Mouse (Mus musculus): ENCODE measurements around the gene Cacna1a. TPM values are rescaled to one million over a fixed set of nuclear protein-coding genes. Genes with fewer than 3 reads are reported as not detected.

Gene Cacna1a
- polyA plus RNA-seq, 1 experiment from 2014 or later: 10.9 TPM

DNA sequence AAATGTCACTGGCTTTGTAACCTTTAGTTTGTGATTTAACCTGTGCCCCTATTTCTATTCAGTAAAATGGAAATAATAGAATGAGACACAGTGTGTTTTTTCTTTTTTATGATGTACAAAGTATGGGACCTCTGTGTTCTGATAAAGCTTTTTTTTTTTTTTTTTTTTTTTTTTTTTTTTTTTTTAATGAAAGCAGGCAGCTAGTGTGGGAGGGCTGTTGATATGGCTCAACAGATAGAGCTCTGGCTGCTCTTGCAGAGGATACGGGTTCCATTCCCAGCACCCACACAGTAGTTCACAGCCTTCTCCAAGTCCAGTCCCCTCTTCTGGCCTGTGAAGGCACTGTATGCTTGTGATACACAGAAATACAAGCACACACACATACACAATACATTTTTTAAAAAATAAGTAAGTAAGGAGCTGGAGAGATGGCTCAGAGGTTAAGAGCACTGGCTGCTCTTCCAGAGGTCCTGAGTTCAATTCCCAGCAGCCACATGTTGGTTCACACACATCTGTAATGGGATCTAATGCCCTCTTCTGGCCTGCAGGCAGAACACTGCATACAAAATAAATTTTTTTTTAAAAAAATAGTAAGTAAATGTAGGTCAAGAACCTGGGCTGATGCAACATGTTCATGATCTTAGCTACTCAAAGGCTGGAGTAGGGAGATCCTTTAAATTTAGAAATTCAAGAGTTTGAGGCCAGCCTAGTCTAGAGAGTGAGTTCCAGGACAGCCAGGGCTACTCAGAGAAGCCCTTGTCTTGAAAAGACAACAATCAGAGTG, 253.5 kb downstream of the Cacna1a start:
- WGBS: 76% methylated on average over 1 of the region's 1 CpGs
- Histone ChIP-seq H3K36me3 (no peaks in the 10 kb centered on the region), H3K4me3 (no peak overlapping the region), H3K9ac (no peak overlapping the region), H3K9me3 (no peaks in the 10 kb centered on the region), H3K4me2 (no peak overlapping the region), H3K27ac (no peak overlapping the region), H3K27me3 (no peaks in the 10 kb centered on the region), H3K4me1 (peaks cover 10% of the 10 kb centered on the region)
- no peak for ATAC-seq (ENCODE audit: insufficient number of reproducible peaks, insufficient read depth, low FRiP score, low TSS enrichment, low read depth)

DNA sequence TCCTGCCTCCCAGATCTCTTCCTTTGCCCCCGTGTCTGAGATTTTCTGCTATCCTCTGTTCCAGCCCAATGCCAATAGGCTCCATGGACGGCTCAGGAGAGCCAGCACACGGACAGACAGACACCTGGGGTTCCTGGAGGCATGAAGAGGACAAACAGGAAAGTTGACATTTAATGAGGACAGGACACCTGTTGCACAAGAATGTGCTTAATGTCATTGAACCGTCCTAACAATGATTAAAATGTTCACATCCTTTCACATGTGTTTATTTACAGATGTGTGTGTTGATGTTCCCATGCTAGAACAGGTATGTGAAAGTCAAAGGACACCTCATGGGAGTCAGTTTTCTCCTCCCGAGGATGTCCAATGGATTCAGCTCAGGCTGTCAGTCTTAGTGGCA, 254.8 kb downstream of the Cacna1a start:
- Histone ChIP-seq H3K9me3 (no peaks in the 10 kb centered on the region), H3K36me3 (no peaks in the 10 kb centered on the region), H3K4me1 (peaks cover 16% of the 10 kb centered on the region), H3K27ac (no peak overlapping the region), H3K4me3 (no peak overlapping the region), H3K4me2 (no peak overlapping the region), H3K9ac (no peak overlapping the region), H3K27me3 (no peaks in the 10 kb centered on the region)
- 76% methylated on average over 5 of the region's 5 CpGs for WGBS
- no peak for ATAC-seq (ENCODE audit: insufficient number of reproducible peaks, insufficient read depth, low FRiP score, low TSS enrichment, low read depth)

DNA sequence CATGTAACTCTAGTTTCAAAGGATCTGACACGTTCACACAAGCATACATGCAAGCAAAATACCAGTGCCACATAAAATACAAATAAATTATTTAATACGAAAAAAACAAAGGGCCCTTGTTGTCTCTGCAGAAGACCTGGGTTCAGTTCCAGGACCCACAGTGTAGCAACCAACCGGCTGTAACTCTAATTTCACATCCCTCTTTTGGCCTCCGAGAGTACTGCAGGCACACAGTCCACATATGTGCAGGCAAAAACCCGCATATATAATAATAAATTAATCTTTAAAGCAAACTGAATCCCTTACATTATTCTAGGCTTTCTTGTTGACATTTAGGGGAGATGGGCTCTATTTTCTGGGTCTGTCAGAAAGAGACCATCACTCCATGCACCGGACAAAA, 258.6 kb downstream of the Cacna1a start:
- Histone ChIP-seq H3K4me1 (peaks cover 9% of the 10 kb centered on the region), H3K27ac (peak overlapping the region; percentile 62; the same call in 1 of the 2 replicates), H3K9ac (no peak overlapping the region), H3K4me3 (no peak overlapping the region; the same call in 1 of the 2 replicates), H3K9me3 (no peaks in the 10 kb centered on the region), H3K4me2 (peak overlapping the region; percentile 54; the same call in 1 of the 2 replicates), H3K36me3 (no peaks in the 10 kb centered on the region), H3K27me3 (no peaks in the 10 kb centered on the region)
- 48% methylated on average over 6 of the region's 6 CpGs for WGBS
- ATAC-seq (ENCODE audit: insufficient number of reproducible peaks, insufficient read depth, low FRiP score, low TSS enrichment, low read depth): no peak

DNA sequence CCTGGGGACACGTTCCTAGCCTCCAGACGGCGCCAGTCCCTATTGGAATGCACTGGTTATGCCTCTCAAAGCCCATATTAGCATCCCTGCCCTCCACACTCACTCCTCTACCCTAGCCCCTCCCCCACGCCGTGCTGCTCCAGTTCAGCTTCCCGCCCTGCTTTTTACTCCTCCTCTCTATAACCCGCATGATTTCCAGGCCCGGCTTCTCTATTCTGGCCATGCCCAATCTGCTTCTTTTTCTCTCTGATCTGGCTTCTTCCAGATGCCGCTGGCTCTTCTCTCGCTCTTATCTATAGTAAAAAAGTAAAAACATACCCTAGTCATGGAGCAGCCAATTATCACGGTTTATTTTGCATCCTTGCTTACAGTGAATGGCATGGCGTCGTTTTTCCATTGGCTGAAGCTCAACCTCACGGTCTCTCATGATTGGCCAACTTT, 259.2 kb downstream of the Cacna1a start:
- 0 out of 2 replicates have a peak, but pooled peaks have one; percentile 53 for ATAC-seq (ENCODE audit: insufficient number of reproducible peaks, insufficient read depth, low FRiP score, low TSS enrichment, low read depth)
- WGBS: 1% methylated on average over 14 of the region's 14 CpGs
- H3K9me3 ChIP-seq: no peaks in the 10 kb centered on the region
- H3K4me1 ChIP-seq: peaks cover 9% of the 10 kb centered on the region
- peak overlapping the region; percentile 54 for H3K4me2 ChIP-seq
- peak overlapping the region; percentile 26 for H3K4me3 ChIP-seq
- no peaks in the 10 kb centered on the region for H3K36me3 ChIP-seq
- H3K27me3 ChIP-seq: no peaks in the 10 kb centered on the region
- H3K9ac ChIP-seq: peak overlapping the region; percentile 51
- peak overlapping the region; percentile 62; the same call in 1 of the 2 replicates for H3K27ac ChIP-seq

DNA sequence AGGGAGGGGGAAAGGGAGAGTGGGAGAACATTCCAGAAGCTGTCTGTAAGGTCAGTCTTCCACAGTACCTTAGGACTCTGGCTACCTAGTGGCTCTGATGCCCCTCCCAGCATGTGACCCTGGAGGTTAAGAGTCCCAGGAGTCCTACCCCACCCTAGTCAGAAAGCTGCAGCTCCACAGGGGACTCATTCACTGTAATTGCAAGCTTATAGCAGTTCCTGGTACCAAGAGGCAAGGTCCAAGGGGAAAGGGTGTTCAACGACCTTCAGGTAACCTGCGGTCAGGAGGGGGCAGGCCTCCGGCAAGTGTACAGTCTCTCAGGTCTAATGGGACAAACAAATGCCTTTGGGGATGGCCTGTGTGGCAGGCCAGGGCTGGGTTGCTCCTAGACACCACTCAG, 262.0 kb downstream of the Cacna1a start:
- H3K27me3 ChIP-seq: no peaks in the 10 kb centered on the region
- H3K9me3 ChIP-seq: no peaks in the 10 kb centered on the region
- H3K9ac ChIP-seq: no peak overlapping the region
- peaks cover 18% of the 10 kb centered on the region for H3K4me1 ChIP-seq
- ATAC-seq (ENCODE audit: insufficient number of reproducible peaks, insufficient read depth, low FRiP score, low TSS enrichment, low read depth): no peak
- H3K4me3 ChIP-seq: no peak overlapping the region
- peak overlapping the region; percentile 48; the same call in 1 of the 2 replicates for H3K27ac ChIP-seq
- H3K4me2 ChIP-seq: no peak overlapping the region
- no peaks in the 10 kb centered on the region for H3K36me3 ChIP-seq
- WGBS: 47% methylated on average over 3 of the region's 3 CpGs

DNA sequence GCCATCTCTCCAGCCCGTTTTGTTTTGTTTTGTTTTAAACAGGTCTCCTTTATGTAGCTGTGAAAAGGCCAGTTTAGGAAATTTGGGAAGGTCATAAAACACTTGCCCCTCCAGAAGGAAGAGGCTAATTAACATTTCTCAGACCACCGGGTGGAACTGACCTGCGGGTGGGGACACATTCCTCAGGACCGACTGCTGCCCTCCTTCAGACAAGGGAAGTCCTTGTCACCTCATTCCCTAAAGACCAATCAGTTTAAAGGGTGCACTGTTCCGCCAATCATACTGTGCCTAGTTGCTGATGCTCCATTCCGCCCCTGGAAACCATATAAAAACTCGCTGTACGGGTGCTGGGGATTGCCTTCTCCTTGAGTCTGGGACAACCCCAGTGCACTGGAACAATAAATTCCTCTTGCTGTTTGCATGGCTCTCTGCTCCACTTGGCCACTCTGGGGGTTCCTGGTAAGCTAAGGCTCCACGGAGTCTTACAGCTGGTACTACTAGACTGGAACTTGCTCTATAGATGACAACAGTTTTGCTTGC, 264.9 kb downstream of the Cacna1a start:
- Histone ChIP-seq H3K27ac (peak overlapping the region; percentile 56; the same call in 1 of the 2 replicates), H3K27me3 (no peaks in the 10 kb centered on the region), H3K4me1 (peaks cover 38% of the 10 kb centered on the region), H3K4me2 (no peak overlapping the region), H3K36me3 (no peaks in the 10 kb centered on the region), H3K9ac (no peak overlapping the region), H3K9me3 (no peaks in the 10 kb centered on the region), H3K4me3 (no peak overlapping the region)
- no peak for ATAC-seq (ENCODE audit: insufficient number of reproducible peaks, insufficient read depth, low FRiP score, low TSS enrichment, low read depth)
- WGBS: 51% methylated on average over 9 of the region's 9 CpGs

DNA sequence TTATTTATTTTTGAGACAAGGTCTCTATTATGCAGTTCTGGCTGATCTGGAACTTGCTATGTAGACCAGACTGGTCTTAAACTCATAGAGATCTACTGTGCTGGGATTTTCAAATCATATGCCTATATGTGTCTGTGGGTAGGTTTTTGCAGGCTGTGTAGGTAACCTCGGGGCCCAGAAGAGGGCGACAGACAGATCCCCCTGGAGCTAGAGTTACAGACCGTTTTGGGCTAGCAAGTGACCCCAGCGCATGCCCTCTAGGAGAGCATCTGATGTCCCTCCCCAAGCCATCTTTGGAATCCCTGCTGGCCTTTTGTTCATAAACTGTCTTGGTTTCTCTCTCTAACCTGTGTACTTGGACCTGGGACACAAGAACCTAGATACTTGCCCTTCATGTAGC, 266.4 kb downstream of the Cacna1a start:
- 0 out of 2 replicates have a peak overlapping the region, but pooled peaks have one; percentile 85 for H3K4me2 ChIP-seq
- ATAC-seq (ENCODE audit: insufficient number of reproducible peaks, insufficient read depth, low FRiP score, low TSS enrichment, low read depth): no peak
- H3K27me3 ChIP-seq: no peaks in the 10 kb centered on the region
- no peaks in the 10 kb centered on the region for H3K9me3 ChIP-seq
- no peak overlapping the region for H3K9ac ChIP-seq
- peak overlapping the region; percentile 99 for H3K27ac ChIP-seq
- WGBS: 36% methylated on average over 4 of the region's 4 CpGs
- no peaks in the 10 kb centered on the region for H3K36me3 ChIP-seq
- no peak overlapping the region for H3K4me3 ChIP-seq
- peaks cover 46% of the 10 kb centered on the region for H3K4me1 ChIP-seq

DNA sequence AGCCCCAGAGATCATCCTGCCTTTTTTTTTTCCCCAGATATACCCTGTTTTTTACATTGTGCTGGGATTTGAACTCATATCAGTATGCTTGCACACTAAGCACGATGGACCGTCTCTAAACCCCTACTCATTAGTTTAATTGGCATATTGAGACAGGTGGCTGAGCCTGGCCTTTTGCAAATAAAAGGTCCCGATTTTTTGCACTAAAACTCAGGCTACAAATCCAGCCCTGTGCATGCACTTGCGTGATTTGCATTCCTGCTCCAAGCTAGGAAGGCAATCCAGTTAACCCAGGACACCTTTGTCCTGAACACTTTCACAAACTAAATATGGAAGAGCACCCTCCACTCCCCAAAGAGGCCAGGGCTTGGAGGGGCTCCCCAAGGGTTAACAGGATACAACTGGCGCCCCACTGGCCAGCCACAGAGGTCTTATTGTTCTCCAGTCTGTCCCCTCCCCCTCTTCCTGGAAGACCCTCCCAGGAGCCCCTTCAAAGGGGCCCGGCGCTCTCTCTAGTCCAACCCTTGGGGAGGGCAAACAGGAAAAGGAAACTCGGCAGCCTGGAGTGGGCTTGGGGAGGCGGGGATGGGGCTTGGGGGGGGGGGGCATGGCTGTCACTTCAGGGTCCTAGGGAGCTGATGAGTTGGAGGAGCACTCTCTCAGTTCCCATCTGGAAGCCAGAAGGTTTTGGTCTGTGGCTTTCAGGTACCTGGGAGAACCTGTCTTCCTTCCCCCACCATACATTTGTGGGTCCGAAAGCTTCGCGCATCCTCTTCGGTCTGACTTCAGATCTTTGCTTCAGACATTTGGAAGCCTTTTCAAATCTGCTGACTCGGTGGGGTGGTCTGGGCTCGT, 267.3 kb downstream of the Cacna1a start:
- Histone ChIP-seq H3K9ac (peak overlapping the region; percentile 75), H3K4me3 (peak overlapping the region; percentile 44), H3K4me2 (peak overlapping the region; percentile 85), H3K9me3 (no peaks in the 10 kb centered on the region), H3K27ac (peak overlapping the region; percentile 99), H3K36me3 (no peaks in the 10 kb centered on the region), H3K27me3 (no peaks in the 10 kb centered on the region), H3K4me1 (peaks cover 55% of the 10 kb centered on the region)
- peak; percentile 72 for ATAC-seq (ENCODE audit: insufficient number of reproducible peaks, insufficient read depth, low FRiP score, low TSS enrichment, low read depth)
- WGBS: under 1% methylated on average over 15 of the region's 15 CpGs

DNA sequence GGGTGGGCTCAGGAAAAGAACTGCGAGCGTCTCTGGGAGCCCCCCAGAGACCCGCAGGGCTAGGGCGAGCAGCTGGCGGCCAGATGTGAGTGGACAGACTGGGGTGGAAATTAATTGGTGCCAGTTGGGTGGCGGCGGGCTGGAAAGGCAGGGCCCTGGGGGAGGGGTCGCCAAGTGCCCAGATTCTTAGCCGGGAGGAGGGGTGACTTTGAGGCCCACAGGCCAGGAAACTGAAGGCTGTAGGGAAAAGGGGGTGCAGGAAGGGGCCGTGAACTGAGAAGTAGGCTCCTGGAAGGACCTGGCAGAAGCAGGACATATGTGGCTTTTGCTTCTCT, 267.9 kb downstream of the Cacna1a start:
- Histone ChIP-seq H3K4me3 (peak overlapping the region; percentile 44), H3K9ac (peak overlapping the region; percentile 75), H3K36me3 (no peaks in the 10 kb centered on the region), H3K4me1 (peaks cover 61% of the 10 kb centered on the region), H3K4me2 (peak overlapping the region; percentile 85), H3K27me3 (no peaks in the 10 kb centered on the region), H3K27ac (peak overlapping the region; percentile 99), H3K9me3 (no peaks in the 10 kb centered on the region)
- WGBS: 1% methylated on average over 10 of the region's 10 CpGs
- peak; percentile 28; the same call in 1 of the 2 replicates for ATAC-seq (ENCODE audit: insufficient number of reproducible peaks, insufficient read depth, low FRiP score, low TSS enrichment, low read depth)

DNA sequence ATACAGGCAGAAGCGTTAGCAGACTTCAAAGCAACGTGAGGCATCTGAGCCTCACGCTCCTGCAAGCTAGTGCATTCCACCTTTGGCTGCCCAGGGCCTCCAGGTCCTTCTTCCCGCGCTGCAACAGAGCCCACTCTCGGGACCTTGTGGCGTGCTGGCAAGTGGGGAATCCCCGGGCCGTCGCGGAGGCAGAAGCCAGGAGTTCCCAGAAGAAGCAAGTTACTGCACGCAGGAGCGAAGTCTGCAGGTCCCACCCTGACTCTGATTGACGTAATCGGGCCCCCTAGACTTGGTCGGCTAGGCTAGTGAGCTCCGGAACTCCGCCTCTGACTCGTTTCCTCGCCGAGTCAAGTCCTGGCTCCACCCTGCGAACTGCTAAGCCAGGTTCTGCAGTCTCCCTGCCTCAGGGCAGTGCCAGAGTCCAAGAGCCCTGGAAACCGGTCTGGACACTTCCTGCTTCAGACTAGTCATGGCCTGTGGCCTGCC, 268.4 kb downstream of the Cacna1a start:
- WGBS: under 1% methylated on average over 23 of the region's 23 CpGs
- Histone ChIP-seq H3K4me3 (peak overlapping the region; percentile 44), H3K27me3 (no peaks in the 10 kb centered on the region), H3K27ac (peak overlapping the region; percentile 99), H3K9ac (peak overlapping the region; percentile 75), H3K9me3 (no peaks in the 10 kb centered on the region), H3K4me2 (peak overlapping the region; percentile 85), H3K36me3 (no peaks in the 10 kb centered on the region), H3K4me1 (peaks cover 61% of the 10 kb centered on the region)
- ATAC-seq (ENCODE audit: insufficient number of reproducible peaks, insufficient read depth, low FRiP score, low TSS enrichment, low read depth): peak; percentile 40; the same call in 1 of the 2 replicates

DNA sequence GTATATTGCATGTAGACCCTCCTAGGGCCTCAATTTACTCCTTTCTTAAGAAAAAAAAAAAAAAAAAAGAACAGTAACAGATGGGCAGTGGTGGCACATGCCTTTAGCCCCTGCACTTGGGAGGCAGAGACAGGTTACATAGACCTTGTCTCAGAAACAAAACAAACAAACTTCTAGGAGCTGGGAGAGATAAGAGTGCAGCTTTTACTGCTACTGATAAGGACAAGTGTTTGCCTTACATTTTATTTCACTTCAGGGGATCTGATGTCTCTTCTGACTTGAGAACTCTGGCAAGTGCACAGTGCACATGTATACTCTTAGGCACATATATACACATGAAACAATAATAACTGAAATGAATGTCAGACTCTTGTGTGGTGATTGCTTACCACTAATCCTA, 269.0 kb downstream of the Cacna1a start:
- Histone ChIP-seq H3K27me3 (no peaks in the 10 kb centered on the region), H3K4me3 (peak overlapping the region; percentile 44), H3K9me3 (no peaks in the 10 kb centered on the region), H3K4me1 (peaks cover 61% of the 10 kb centered on the region), H3K36me3 (no peaks in the 10 kb centered on the region), H3K4me2 (peak overlapping the region; percentile 85), H3K9ac (peak overlapping the region; percentile 75), H3K27ac (peak overlapping the region; percentile 99)
- no peak for ATAC-seq (ENCODE audit: insufficient number of reproducible peaks, insufficient read depth, low FRiP score, low TSS enrichment, low read depth)
